Mouse (Mus musculus) cerebellum, adult 18-20 months (tissue): ENCODE results near the gene Alk.
A peak's percentile ranks its signal among the peaks of the same experiment; 100 is the strongest.

Source experiments
- DNase-seq, 2 experiments: peaks; one replicate each; pipeline ENCODE4 v3.0.0; 2021

Alk gene

DNA sequence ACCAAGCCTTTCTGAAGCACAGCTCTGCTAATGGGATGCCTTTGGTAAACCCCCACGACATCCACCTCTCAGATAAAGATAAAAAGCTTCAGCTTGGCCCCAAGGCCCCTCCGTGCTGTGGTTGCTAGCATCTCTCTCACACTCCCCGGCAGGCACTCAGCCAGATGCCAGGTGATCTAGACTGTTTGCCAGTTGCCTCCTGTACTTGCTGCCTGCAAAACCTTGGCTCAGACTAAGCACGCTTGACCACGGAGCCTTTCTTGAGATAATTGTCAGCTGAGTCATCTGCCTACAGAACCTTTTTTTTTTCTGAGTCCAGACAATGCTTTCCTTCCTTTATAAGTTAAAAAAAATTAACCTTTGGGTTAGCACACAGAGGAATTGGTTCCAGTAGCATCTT, 486.1 kb downstream of the Alk start:
- DNase-seq = peak; percentile 19 to 24

DNA sequence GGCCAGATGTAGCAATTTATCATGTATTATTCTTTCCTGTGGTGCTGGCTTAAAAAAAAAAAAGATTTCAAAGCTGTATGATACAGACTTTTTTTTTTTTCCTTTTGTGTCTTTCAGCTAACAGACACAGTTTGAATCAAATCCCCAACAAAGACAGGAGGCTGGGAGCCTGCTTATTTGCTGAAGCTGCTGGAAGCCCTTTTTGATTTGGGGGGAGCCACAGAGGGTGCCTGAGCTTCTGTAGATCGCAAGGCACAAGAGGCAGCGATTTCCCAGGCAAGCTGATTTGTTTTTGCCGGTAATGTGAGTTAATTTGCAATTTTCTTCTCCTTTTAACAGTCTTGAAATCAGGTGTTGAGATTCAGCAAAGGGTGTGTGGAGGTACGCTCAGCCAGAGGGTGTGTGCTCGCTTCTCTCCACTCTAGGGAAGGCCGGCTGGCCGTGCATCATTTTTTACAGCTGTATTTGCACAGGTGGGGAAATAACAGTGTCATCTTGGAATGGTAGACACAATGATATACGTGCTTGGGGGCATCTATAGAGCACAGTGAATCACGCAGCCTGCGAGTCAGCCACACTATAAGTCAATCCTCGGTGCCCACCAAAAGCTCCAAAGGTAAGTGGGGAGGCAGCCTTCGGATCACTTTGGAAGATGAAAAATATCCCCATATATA, 489.0 kb downstream of the Alk start:
- DNase-seq = no peak

DNA sequence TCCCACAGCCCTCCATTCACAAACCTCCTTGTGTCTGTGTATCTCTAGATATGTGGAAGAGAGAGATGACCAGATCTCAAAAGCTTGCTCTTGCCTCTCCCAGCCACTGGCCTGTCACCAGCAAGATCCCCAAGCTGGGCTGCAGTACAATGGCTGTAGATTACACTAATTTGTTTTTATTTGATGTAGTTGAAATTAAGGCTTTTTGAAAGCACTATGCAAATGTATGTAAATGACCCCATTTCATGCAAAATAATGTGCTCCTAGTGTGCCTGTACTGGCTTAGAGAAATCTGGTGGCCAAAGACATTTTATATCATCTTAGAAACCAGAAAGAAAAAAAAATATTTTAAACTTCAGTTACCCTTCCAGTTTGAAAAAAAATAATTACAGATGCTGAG, 492.4 kb downstream of the Alk start:
- no peak for DNase-seq

DNA sequence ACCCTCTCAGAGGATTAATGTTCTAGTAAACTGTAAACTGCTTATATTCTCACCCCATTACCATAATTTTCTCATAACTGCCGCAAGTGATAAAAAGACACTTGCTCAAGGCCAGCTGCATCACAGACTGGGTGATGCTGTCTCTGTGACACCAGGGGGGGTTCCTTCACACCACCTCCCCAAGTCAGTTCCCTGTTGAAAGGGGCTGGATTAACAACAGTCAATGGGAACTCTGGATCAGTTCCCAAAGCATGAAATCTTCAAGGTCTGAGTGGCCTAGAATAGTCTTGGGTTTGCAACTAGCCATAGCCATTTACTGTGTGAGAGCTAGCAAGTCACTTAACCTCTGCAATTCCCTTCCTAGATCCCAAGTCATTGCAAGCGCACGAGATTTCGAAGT, 492.9 kb downstream of the Alk start:
- DNase-seq = no peak

DNA sequence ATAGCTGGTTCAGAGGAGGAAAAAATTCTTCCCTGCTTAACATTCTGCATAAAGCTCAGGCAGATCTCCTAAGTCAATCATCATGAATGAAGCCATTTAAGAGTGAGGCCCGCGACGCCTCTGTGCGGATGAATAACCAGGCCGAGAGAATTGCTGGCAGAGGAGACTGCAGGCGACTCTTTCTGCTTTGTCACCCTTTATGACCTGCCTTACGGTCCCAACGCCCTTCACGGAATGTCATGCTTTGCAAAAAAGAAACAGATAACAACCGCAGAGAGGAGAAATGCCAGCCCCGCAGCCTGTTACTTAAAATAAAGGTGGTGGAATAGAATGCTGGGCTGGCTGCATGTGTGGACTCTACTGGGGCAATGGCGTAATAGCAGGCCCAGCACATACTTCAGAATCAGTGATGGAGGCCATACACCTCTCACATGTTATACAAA, 517.1 kb downstream of the Alk start:
- DNase-seq = peak in 1 of 2 experiments; percentile 7

DNA sequence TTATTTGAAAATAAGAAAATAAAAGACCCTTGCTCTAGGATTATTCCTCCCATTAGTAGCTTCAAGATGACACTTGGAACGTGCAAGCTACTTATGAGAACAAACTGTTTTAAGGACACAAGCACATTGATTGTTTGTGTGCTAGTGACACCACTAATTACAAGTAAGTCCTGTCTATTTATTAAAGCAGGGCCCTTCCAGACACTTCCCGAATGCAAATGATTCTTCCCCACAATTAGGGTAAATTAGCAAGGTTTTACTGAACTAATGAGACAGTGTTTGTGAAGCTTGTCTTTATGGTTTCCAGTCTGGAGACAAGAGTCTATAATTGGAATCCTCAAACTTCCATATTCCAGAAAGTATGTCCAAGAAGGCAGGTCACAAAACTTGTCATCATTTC, 523.0 kb downstream of the Alk start:
- no peak for DNase-seq

DNA sequence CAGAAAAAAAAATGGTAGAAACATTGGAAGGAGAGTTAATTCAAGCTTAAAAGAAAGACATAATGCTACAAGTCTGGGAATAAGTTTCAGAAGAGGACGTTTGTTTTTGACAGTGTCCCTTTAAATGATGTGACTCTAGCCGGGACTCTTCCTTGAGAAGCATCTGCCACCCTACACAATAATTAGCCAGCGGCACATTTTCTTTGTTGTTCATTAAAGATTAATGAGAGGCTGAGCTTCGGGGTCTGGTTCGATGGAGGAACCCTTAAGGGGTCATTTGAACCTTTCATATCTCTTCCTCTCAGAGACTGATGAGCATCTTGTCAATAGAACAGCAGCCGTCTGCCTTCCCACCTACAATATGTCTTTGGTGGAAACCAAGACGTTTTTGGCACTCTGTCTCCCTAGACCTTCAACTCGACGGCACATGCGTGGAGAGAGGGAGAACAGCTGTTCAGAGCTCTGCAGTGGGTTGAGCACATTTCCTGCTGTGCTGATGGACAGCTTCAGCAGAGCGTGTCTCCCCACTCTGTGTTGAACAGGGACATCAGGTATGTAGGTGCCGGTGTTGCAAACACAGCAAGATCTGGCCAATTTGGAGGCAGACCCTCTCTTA, 528.0 kb downstream of the Alk start:
- DNase-seq = no peak

DNA sequence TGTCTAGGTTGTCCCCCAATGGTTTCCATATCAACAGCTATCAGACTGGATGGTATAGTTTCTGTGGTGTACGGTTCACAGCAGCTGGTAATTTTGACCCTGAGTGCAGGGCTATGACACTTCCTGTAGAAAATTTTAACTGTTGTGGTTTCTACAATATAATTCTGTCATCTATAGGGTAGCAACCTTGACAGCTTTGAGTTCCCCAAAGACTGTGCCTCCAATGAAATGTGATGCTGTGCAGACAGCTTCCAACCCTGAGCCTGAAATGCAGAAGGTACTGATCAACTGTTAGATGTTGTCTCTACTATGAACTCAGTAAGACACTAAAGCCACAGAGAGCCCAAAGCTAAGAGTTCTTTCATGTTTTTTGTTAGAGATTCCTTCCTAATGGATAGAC, 532.6 kb downstream of the Alk start:
- no peak for DNase-seq

DNA sequence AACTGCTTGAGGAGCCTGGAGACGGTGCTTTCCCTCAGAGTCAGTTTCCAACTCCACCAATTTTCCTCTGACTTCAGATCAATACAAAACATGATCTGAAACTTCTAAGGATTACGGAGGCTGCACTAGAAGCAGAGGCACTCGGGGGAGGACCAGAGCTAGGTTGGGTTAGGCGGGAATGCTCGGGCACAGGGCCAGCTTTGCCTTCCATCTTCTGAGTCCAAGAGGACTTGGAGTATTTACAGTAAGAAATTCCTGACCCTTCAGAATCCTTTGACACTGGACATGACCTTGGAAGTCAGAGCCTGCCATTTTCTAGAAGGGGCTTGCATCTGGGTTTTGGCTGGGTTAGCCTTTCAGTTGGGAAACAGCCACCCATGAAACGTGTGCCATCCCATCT, 536.3 kb downstream of the Alk start:
- DNase-seq = no peak

DNA sequence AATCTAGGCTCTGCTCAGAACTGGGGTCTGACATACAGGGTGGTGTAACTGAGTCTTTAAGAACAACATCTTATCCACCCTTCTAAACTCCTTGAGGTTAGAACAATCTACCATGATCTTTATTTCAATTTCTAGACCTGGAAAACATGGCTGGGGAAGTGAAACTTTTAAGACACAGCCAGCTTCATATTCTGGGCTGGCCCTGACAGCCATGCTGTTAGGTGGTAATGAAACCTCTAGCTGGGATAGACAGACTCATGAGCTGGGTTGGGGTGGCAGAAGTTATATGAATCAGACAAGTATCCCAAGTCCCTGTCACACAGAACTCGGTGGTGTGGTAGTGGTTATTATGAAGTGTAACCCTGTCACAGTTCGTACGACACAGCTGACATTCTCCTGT, 541.4 kb downstream of the Alk start:
- no peak for DNase-seq

DNA sequence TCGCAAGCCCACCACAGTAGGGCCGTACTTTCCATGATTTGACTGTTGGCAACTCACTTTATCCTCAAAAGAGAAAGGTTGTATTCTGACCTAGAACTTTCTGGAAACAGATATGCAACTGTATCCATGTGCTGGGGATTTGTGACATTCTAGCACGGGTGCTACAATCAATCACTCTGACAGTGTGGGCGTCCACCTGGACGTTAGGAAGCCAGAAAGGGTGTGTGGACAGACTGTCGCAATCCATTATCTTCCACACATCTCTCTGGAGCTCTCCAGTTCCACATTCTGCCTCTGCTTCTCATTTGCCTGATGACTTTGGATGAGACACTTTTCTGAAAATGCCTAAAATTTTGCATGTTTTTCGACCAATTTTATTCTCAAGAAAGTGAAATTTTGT, 545.1 kb downstream of the Alk start:
- DNase-seq = no peak

DNA sequence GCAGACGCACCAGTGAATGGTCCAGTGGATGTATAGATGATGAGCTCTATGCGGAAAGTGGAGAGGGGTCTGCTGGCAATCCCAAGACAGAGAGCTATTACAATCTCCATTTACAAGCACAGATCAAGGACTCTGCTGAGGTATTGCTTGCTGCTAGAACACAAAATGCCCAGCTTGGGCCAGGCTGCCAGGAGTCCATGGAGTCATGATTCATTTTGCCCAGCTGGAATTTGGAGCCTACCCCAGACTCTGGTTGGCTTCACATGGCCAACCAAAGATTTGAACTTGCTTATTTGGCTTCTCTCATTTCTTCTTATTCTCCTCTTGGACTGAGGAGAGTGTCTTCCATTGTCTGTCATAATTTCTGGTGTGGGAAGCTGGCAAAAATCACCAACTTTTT, 558.8 kb downstream of the Alk start:
- peak; percentile 29 to 43 for DNase-seq

DNA sequence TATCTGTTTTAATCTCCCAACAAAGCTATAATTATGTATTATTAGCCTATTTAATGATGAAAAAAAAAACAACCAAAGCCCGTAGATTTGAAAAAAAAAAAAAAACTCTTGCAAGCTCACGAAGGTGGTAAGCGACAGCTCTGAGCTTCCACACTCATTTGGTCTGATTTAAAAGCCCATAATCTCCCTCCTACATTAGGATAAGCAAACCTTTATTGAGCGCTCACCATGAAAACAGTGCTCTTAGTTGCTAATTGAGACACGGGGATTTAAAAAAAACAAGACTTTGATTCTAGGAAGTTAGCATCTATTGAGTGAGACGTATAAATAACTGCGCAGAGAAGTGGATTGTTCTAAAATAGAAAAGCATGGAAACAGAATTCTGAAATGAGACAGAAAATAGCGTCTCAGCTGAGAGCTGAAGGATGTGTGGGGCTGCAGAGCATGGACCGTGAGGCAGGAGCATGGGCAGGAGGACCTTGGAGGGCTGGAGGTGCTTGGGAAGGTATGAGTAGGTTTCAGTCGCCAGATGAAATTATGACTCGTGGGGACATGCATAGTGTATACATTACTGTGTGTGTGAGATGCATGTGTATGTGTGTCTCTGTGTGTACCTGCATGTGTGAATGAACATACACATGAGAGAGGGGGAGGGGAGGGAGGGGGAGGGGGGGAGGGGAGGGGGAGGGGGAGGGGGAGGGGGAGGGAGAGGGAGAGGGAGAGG, 560.6 kb downstream of the Alk start:
- no peak for DNase-seq

DNA sequence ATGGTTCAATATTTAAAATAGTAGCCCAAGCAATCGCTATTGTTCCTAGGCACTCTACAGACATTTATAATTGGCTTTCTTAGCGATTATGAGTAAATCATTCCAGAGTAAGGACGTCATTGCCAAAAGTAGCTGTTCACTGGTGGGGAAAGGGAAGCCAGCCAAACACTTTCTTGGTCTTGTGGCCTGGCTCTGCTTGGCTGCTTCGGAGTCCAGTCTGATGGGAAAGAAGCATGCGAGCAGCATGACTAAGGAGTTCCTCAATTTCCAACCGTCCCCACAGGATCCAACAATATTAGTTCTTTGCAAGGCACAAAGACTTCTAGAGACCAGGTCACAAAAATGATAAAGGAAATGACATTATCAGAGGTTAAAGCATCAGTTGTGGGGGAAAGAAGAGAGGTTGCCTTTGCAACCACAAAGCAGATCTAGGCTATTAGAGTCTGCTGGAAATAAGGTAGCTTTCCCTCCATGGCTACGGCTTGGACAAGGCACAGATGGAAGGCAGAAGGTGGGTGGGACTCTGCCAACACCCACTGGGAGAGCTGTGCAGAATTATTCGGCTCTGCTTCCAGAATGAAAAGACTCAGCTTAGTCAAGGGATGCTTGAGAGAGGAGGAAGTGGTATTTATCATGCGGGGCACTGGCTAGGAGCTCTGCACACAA, 561.3 kb downstream of the Alk start:
- DNase-seq = peak; percentile 91

DNA sequence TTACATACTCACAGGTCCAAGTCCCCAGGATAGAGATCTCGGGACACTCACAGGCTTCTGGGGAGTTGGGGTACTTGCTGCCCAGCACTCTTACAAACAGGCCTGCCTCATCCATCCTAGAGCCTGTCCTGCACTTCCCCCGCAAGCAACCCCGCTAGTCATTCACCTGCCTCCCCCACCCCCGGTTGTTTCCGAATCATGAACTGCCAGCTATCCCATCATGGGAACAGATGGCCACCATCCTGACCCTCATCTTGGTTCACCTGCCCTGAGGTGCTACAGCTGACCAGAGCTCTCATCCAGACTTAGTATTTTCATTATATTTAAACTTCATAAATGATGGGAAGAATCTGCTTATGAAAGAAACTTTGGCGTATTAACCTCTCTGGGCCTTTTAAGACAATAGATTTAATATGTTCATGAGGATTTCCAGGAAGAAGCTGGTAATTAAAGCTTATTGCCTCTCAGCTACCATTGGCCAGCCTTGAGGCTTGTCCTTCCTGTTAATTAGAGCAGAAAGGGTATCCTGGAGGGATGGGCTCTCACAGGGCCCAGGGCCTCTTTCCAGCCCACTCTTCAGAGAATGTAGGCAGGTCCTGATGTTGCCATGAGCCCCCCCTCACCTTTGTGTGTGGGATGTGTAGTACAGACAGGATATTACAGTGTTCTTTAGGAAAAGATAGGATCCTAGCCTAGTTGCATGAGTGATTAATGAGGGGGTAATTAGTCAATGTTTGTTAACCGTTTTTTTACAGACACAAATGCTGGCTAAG, 565.1 kb downstream of the Alk start:
- DNase-seq = peak in 1 of 2 experiments; percentile 36

DNA sequence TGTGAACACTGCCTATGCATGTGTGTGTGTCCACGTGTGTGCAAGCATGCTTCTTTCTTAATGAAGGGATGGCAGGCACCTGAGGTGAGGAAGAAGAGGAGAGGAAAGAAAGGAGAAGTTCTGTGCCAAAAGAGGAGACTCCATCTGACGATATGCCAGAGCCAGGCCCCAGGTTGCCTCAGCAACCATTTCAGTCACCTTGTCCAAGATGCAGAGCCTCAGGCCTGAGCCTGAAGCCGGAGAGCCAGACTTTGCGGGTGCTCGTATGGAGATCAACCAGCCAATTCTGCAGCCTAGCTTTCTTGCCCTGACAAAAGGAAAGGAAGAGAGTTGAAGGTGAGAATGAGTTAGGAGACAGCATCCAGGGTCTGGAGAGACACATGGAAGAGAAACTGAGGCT, 566.1 kb downstream of the Alk start:
- DNase-seq = no peak

DNA sequence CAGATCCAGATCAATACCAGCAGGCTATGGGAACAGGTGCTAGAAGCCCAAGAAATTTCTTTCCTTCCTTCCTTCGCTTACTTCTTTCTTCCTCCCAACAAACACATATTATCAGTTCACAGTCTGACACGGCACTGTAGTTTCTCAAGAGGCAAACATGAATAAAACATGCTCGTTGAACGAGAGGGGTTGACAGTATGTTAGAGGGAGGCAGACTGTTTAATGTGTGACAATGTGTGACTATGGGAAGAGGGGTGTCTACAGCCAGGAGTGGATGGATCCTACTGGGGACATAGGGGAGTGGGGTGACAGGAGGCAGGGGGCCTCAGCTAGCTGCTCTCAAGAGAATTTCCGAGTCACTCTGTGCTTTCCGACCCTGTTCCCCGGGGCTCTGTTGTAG, 573.8 kb downstream of the Alk start:
- DNase-seq = no peak

DNA sequence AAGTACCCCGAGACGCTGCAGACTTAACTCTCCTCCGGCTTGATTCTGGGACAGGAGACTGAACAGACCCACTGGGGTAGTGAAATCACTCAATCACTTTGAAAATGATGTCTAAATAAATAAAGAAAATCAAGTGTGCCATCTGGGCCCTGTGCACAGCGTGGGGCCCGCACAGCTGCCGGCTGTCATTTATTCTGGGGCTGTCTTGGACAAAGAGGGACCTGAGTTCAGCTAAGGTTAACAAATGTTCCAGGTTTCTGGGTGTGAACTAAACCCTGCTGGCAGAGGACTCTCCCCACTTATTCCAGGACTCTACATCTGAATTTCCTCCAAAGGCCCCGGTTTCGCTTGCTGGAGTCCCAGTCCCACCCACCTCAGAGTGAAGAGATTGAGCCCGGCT, 581.1 kb downstream of the Alk start:
- no peak for DNase-seq

DNA sequence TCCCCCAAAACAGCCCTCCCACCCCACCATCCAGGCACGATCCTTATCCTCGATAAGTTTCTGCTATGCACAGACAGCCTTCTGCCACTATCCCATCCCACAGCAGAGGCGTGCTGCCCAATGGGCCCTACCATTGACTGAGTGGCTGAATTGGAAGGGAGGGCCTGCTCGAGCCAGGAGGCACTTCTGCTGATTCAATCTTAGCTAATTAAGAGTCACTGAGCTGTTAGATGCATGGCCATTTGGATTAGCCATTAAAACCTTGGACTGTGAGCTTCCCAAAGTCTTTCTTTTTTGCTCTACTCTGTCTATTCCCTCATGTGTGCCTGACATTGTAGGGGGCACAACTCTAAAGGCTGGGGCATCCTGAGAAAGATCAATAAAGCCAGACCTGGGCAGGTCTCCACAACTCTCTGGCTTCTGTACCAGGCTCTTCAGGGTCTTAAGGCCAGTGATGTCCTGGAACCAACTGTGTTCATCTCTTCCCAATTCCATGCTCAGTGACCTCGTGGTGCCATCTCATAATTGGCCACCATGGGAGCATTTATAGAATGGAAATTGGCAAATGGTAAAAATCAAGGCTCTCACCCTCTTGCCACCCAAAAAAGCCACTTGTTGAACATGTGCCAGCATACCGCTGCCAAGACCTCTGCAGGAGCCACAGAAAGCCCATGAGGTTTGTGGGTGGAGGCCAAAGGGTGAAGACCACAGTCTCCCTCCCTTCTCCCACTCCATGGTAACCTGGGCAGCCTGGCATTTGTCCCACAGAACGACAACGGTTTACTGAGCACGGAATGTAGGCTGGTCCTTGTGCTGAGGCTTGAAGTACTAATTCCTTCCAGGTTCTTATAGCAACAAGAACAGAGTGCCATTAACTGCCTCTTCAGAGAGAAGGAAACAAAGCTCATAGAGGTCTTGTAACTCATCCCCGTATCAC, 582.4 kb downstream of the Alk start:
- DNase-seq = no peak

DNA sequence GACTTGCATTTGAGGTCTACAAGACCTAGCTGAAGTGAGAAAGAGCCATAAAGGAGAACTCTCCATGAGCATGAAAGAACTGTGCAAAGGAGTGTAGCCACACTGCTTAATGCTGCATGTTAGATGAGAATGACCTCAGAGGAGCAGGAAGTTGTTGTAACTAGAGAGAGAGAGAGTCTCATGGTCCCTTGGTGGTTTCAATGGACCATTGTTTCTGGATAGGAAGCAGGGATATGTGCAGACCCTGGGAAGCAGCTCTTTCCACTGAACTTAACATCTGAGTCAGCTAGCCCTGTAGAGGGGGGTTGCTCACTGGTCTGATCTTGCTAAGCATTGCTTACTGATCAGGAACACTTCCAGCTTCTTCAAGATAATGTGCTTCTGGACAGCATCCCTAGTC, 587.1 kb downstream of the Alk start:
- no peak for DNase-seq

DNA sequence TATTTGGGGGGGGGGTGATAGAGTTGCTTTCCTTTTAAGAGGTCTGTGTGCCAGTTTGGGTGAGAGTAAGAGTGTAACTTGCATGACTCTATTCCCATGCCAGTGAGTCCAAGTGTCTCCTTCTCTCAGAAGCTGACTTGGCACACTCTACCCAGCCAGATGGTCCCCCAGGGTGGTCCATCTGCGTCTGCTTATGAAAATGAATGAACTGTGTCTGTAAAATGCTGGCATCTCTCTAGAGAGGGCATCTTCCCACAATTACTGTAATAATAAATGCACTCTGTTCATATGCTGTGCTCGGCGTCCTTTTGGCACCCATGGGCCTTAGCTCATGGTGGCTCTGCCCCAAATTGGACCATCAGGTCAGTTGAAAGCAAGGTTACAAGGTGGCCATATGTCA, 589.2 kb downstream of the Alk start:
- DNase-seq = peak; percentile 82 to 87

DNA sequence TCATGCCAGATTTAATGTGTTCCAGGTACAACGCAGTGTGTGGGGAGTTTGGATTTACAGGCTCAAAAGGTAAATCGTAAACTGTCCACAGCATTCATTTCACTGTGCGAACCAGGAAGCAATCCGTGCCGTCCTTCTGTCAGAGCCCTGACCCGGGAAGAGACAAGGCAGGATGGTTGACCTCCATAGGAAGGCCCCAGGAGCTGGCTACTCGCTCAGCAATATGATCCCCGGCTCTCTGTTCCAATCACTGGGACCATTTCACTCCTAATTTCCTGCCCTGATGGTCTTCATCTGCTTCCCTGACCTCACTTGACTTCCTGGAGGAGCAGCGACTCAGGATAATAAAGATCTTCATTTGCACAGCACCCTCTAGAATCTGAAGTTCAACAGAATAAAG, 591.7 kb downstream of the Alk start:
- no peak for DNase-seq
